Mouse (Mus musculus) megakaryocyte progenitor cell, adult 5-6 weeks (primary cell): ENCODE results near the gene Apex2. TPM values are rescaled to one million over a fixed set of nuclear protein-coding genes. Genes with fewer than 3 reads are reported as not detected.
"Not testable (repeated sequence)": the region's sequence is repeated elsewhere in the genome, so short reads cannot be mapped to it uniquely, and the experiment has no call there.

Source experiments
- ATAC-seq: replicated peaks from 2 replicates; pipeline ENCODE4 v1.8.0; 2016; ENCODE audit warnings: mild to moderate bottlenecking, moderate TSS enrichment, inconsistent platforms; ENCODE audit not compliant: poor library complexity
- total RNA-seq, 2 experiments: library from RNA; stranded (forward) in 1 of 2; stranded (reverse) in 1 of 2; fragments of 157-497, 149-512 nt in 1 of 2; fragments of 200-1000 nt in 1 of 2; gene quantifications; 2 replicates each; pipeline versions ENCODE4 v1.2.3 to v1.2.4; 2015 to 2017

The Apex2 gene
- total RNA-seq, 2 experiments from 2014 or later: 6.0 to 8.4 TPM

DNA sequence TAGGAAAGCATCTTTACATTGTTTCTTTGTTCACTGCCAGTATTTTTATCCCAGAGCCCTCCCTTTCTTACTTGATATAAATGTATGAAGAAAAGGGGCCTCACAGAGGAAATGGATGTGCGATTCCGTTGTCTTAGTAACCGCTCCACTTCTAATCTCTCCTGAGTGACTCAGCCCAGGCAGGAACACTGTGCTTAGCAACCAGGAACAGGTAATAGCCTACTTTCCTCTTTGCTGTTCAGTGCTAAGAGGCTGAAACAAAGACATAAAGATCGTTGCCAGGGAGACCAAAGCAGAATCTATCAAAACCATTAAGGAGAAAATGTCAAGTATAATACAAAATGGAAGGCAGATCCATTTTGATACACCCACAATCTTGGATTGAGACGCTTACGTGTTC is 81.0 kb downstream of the Apex2 start:
- no peak for ATAC-seq

DNA sequence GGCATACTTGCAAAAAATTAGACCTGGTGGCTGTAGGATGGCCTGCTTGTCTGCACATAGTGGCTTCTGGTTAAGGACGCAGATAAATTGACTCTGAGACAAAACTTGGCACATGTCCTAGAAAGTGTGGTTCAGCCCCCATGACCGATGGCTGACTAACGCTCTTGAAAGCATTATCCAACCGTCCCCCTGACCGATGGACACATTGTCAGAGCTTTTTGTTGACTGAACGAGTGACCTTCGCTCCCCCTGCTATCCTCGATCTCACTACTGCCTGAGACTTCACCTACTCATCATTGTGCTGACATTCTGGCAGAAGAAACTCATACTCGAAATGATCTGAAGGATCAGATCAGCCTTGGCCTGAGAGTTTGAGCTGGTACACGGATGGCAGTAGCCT is 101.9 kb downstream of the Apex2 start:
- ATAC-seq: not testable (repeated sequence)

DNA sequence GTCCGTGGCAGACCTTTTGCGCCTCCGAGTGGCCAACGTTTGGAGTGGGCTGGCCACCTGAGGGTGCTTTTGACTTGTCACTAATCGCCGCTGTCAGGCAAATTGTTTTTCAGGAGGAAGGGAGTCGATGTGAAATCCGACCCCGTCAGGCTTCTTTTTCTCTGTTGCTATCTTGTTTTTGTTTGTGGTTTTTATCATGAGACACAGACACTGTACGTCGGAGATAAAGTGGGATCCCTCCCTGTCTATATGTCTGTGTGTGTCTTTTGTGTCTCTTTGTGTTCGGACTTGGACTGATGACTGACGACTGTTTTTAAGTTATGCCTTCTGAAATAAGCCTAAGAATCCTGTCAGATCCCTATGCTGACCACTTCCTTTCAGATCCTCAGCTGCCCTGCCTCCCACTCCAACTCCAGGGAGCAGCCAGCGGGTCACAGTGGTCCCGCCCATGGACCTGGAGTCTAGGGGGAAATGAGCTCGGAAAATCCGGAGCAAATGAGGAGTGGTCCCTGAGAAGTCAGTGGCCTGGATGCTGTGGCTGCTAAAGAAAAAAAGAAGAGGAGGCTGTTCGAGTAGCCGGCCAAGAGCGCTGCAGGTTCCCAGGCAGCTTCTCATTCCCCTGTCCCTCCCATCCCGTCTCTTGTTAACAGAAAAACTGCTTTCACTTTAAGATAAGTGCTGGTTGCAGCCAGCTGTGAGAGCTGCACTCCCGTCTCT is 103.2 kb downstream of the Apex2 start:
- ATAC-seq: not testable (repeated sequence)

DNA sequence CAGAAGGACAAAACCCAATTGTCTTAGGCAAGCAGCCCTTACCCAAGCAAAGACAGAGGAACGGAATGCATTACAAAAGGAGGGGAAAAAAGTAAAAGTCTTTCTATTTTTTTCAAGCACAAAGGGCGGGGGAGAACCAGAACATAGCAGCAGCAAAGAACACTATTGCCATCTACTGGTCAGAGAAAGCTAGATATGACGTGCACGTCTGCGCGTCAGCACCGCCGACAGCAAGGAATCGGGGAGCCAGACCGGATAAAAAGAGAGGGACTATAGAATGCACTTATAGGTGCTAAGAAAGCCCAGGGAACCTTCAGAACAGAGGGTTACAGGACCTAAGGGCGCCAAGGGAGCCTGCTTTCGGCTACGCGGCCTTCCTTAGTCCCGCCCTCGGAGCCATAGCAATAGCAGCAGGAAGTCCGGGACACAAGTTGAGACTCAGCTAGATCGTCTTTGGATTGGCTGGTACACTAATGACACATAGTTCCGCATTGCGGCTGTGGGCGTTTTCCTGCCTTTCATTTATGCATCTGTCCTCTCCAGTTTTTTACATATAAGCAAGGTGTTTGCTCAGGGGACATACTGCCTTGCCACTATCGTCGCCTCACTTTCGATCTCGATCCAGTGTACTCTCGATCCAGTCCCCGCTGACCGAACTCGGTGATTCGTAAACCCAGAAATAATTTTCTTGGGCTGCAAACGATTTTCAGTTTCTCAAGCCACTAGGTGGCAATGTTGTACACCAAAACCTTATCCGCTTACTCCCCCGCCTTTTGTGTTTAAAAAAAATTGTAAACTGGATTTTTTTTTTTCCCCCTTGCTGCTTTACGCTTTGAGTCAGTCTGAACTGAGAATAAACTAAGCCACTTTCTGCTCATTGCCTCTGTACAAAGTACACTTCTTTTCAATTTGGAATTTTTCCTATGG is 111.6 kb downstream of the Apex2 start:
- peak; percentile 97 for ATAC-seq

DNA sequence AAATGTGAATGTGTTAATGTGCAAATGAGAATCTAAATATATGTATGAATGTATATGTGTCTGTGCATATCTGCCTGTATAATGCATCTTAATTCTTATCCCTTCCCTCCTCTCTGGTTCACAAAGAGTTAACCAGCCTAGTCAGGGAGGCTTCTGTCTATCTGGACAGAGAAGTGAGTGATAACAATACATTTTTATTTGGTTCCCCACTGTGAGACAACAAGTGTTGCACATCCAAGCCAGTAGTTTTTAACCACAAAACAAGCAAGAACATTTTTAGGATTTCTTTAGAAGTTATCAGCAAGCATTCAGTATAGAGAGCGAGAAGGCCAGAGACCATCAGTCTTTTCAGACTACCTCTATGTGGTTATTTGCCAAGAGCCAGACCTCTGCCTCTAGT is 118.3 kb downstream of the Apex2 start:
- no peak for ATAC-seq

Other genes with a start within 250 kb of the Apex2 start
- 20.7 and 26.4 TPM in 2 replicates for gene Tmem29, start 130.7 kb downstream of the Apex2 start, total RNA-seq (2015)
- 32.6 and 32.7 TPM in 2 replicates for gene Tmem29, start 130.7 kb downstream of the Apex2 start, total RNA-seq (2017)
- 0.22 and 0.59 TPM in 2 replicates for gene Alas2, start 42.5 kb downstream of the Apex2 start, total RNA-seq (2015)
- 0.27 and 0.37 TPM in 2 replicates for gene Alas2, start 42.5 kb downstream of the Apex2 start, total RNA-seq (2017)
- gene Pfkfb1, start 1.6 kb downstream of the Apex2 start, total RNA-seq (2015): 7.5 and 10.8 TPM in 2 replicates
- 4.0 and 4.5 TPM in 2 replicates for gene Pfkfb1, start 1.6 kb downstream of the Apex2 start, total RNA-seq (2017)
- not detected in 2 replicates for gene Tro, start 67.7 kb upstream of the Apex2 start, total RNA-seq (2015)
- gene Tro, start 67.7 kb upstream of the Apex2 start, total RNA-seq (2017): not detected in 2 replicates
- gene Maged2, start 224.5 kb upstream of the Apex2 start, total RNA-seq (2015): 3.1 and 3.7 TPM in 2 replicates
- gene Maged2, start 224.5 kb upstream of the Apex2 start, total RNA-seq (2017): 4.0 and 6.5 TPM in 2 replicates